ENCODE assay signal across 9 mouse cellular contexts in the genomic region with DNA sequence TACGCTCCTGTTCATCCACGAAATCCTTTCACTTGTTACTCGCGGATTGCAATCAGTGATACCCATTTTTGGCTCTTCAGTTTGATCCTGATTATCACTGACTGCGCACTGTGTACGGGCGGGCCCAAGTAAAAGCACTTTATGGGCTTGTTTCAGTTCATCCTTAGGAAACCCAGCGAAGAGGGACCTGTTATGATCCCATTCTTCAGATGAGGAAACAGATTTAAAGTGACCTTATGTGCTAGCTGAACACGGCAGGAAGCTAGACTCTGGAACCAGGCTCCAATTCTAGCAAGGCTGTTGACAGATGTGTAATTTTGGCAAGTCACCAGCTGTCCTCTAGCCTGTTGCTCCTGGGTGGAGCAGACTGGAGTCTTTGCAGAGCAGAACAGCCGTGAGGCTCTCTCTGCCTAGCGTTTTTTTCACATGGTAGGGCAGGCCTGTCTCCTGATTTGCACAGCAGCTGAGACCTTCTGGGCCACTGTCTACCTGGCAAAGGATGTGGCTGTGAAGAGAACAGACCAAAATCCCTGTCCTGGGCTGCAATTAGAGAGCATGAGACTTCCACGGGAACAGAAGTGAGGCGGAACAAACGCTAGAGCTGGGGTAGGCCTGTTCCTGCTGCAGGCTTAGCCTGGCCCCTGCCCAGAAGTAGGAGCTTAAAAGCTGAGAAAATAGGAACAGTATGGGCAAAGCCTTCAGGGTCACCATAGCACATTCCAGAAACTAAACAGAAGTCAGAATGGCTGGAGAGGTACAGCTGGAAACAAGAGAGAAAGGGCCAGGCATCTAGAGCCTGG. TPM values are rescaled to one million over a fixed set of nuclear protein-coding genes. Genes with fewer than 3 reads are reported as not detected.
A peak's percentile ranks its signal among the peaks of the same experiment; 100 is the strongest.
DNase-seq lines count a peak whose midpoint lies in the region; ATAC-seq and TF ChIP-seq lines count a peak whose summit lies in the region.
"Had no signal": no experiment of that assay in that cellular context is flagged by ENCODE, and none has a peak within 500 bp of the region (broad histone marks: within the 10 kb centered on the region; RNA-seq: fewer than 3 reads in every experiment).

No protein-coding gene starts in this region.

- no peak overlapping the region for H3K27ac ChIP-seq in forebrain, embryonic 14.5 days (ENCODE audit: low read depth, low read length)
- 0 out of 2 replicates have a peak overlapping the region, but pooled peaks have one; percentile 2 for H3K27ac ChIP-seq in hindbrain, embryonic 15.5 days (replicated peaks)
- H3K27ac ChIP-seq in liver, embryonic 15.5 days (replicated peaks): no peak overlapping the region
- H3K27ac ChIP-seq in stomach, embryonic 14.5 days (ENCODE audit: low read length): peak overlapping the region; percentile 56; the same call in 1 of the 2 replicates
- H3K27ac ChIP-seq: macrophage had no signal

- peaks cover 51% of the 10 kb centered on the region for H3K27me3 ChIP-seq in forebrain, embryonic 14.5 days (replicated peaks; ENCODE audit: control insufficient read depth, insufficient read depth, low read length)
- peaks cover 17% of the 10 kb centered on the region; the same call in 1 of the 2 replicates for H3K27me3 ChIP-seq in hindbrain, embryonic 15.5 days
- H3K27me3 ChIP-seq in liver, embryonic 15.5 days: peaks cover 83% of the 10 kb centered on the region
- H3K27me3 ChIP-seq in stomach, embryonic 14.5 days (ENCODE audit: control insufficient read depth, insufficient read depth, low read length): peaks cover 27% of the 10 kb centered on the region

- DNase-seq in brain, embryonic 14.5 days (ENCODE audit: low read depth): peak; percentile 42
- peak; percentile 39 for DNase-seq in forebrain, embryonic 14.5 days (ENCODE audit: low spot score)
- no peak for DNase-seq in spleen, postnatal 14 days (ENCODE audit: low spot score in 2 of 2)
- no peak for DNase-seq in c-Kit-positive CD71-positive TER-119-positive erythroid progenitor cells, embryonic 14.5 days (ENCODE audit: low spot score)
- no peak for DNase-seq in gastrocnemius, adult 8-10 months (ENCODE audit: low spot score in 2 of 2)

- peak overlapping the region; percentile 33 for H3K4me3 ChIP-seq in forebrain, embryonic 14.5 days (ENCODE audit: low read depth, low read length)
- peak overlapping the region; percentile 60 for H3K4me3 ChIP-seq in hindbrain, embryonic 15.5 days
- H3K4me3 ChIP-seq in liver, embryonic 15.5 days (replicated peaks): peak overlapping the region; percentile 37; the same call in 1 of the 2 replicates
- peak overlapping the region; percentile 61; the same call in 1 of the 2 replicates for H3K4me3 ChIP-seq in stomach, embryonic 14.5 days (ENCODE audit: low read depth, low read length)

- 26% methylated on average over 14 of the region's 14 CpGs for WGBS in forebrain, embryonic 14.5 days
- WGBS in hindbrain, embryonic 15.5 days: 23% methylated on average over 14 of the region's 14 CpGs
- WGBS in liver, embryonic 15.5 days (ENCODE audit: insufficient replicate concordance): 39% methylated on average over 14 of the region's 14 CpGs
- WGBS in stomach, embryonic 14.5 days: 35% methylated on average over 14 of the region's 14 CpGs

- no peak overlapping the region for H3K9ac ChIP-seq in forebrain, embryonic 14.5 days (ENCODE audit: low read length)
- H3K9ac ChIP-seq in hindbrain, embryonic 15.5 days: no peak overlapping the region
- H3K9ac ChIP-seq in liver, embryonic 15.5 days: no peak overlapping the region
- no peak overlapping the region for H3K9ac ChIP-seq in stomach, embryonic 14.5 days (replicated peaks; ENCODE audit: low read depth, low read length)

- peak overlapping the region; percentile 67 for H3K4me2 ChIP-seq in forebrain, embryonic 14.5 days (ENCODE audit: low read length)
- H3K4me2 ChIP-seq in hindbrain, embryonic 15.5 days: peak overlapping the region; percentile 96
- H3K4me2 ChIP-seq in liver, embryonic 15.5 days: 0 out of 2 replicates have a peak overlapping the region, but pooled peaks have one; percentile 67
- H3K4me2 ChIP-seq in stomach, embryonic 14.5 days (replicated peaks; ENCODE audit: low read depth, low read length): peak overlapping the region; percentile 98; the same call in 1 of the 2 replicates

- H3K9me3 ChIP-seq in forebrain, embryonic 14.5 days (replicated peaks; ENCODE audit: control insufficient read depth, low read length): no peaks in the 10 kb centered on the region
- no peaks in the 10 kb centered on the region for H3K9me3 ChIP-seq in hindbrain, embryonic 15.5 days
- H3K9me3 ChIP-seq in liver, embryonic 15.5 days (replicated peaks): no peaks in the 10 kb centered on the region
- H3K9me3 ChIP-seq in stomach, embryonic 14.5 days (ENCODE audit: control insufficient read depth, low read depth, low read length): no peaks in the 10 kb centered on the region

- no peak for ATAC-seq in forebrain, embryonic 14.5 days
- ATAC-seq in hindbrain, embryonic 15.5 days (ENCODE audit: low FRiP score, low read depth): no peak
- ATAC-seq in liver, embryonic 15.5 days (ENCODE audit: insufficient read depth): no peak
- ATAC-seq in stomach, embryonic 14.5 days (ENCODE audit: insufficient number of reproducible peaks, insufficient read depth, low FRiP score, low read depth): no peak

- H3K4me1 ChIP-seq in forebrain, embryonic 14.5 days (ENCODE audit: control insufficient read depth, insufficient read depth, low read length): peaks cover 5% of the 10 kb centered on the region; the same call in 1 of the 2 replicates
- H3K4me1 ChIP-seq in hindbrain, embryonic 15.5 days (replicated peaks): peaks cover 38% of the 10 kb centered on the region
- peaks cover 45% of the 10 kb centered on the region for H3K4me1 ChIP-seq in liver, embryonic 15.5 days (replicated peaks)
- peaks cover 19% of the 10 kb centered on the region; the same call in 1 of the 2 replicates for H3K4me1 ChIP-seq in stomach, embryonic 14.5 days (ENCODE audit: control insufficient read depth, insufficient read depth, low read length)

- TF ChIP-seq POLR2A in brain, embryonic 14.5 days (IDR thresholded peaks at IDR 0.05; ENCODE audit: borderline replicate concordance, extremely low read depth, insufficient read depth, insufficient read length, poor library complexity, severe bottlenecking): no peak

- TF ChIP-seq CTCF in brain, embryonic 14.5 days (IDR thresholded peaks at IDR 0.05; ENCODE audit: borderline replicate concordance, extremely low read depth, insufficient read depth, insufficient read length): no peak

- no peaks in the 10 kb centered on the region for H3K36me3 ChIP-seq in forebrain, embryonic 14.5 days (ENCODE audit: control insufficient read depth, insufficient read depth, low read length)
- no peaks in the 10 kb centered on the region for H3K36me3 ChIP-seq in hindbrain, embryonic 15.5 days
- H3K36me3 ChIP-seq in liver, embryonic 15.5 days (replicated peaks): no peaks in the 10 kb centered on the region
- no peaks in the 10 kb centered on the region for H3K36me3 ChIP-seq in stomach, embryonic 14.5 days (ENCODE audit: control insufficient read depth, insufficient read depth, low read length)

RNA-seq across cellular contexts. Expression of a gene that starts 2.7 kb away (rescaled TPM):
- polyA plus RNA-seq in brain, embryonic 14.5 days (2012; rRNA removed): 2.0 and 4.6 TPM in 2 replicates
- polyA plus RNA-seq in forebrain, embryonic 14.5 days (2014; fragmentation: Nextera tagmentation; extraction: Ambion mirVana): 0.89 and 2.0 TPM in 2 replicates
- 6.7 and 7.0 TPM in 2 replicates for polyA plus RNA-seq in hindbrain, embryonic 15.5 days (2015; fragmentation: Nextera tagmentation; extraction: Ambion mirVana)
- 0.15 and 0.16 TPM in 2 replicates for polyA plus RNA-seq in liver, embryonic 15.5 days (2015; fragmentation: Nextera tagmentation; extraction: Ambion mirVana)
- 2.2 TPM in 2 replicates for polyA plus RNA-seq in stomach, embryonic 14.5 days (2014; fragmentation: Nextera tagmentation; extraction: Ambion mirVana)
- under 1 TPM; 0.51 to 0.94 (median 0.78) TPM for total RNA-seq in gastrocnemius, adult 8-10 months (2022)
- polyA plus RNA-seq: macrophage had no signal

RNA-seq across cellular contexts. Expression of a gene that starts 44.5 kb away (rescaled TPM):
- polyA plus RNA-seq in brain, embryonic 14.5 days (2012; rRNA removed): 0.50 and 1.3 TPM in 2 replicates
- polyA plus RNA-seq in forebrain, embryonic 14.5 days (2014; fragmentation: Nextera tagmentation; extraction: Ambion mirVana): 0.47 and 0.94 TPM in 2 replicates
- polyA plus RNA-seq in hindbrain, embryonic 15.5 days (2015; fragmentation: Nextera tagmentation; extraction: Ambion mirVana): 0.55 and 0.99 TPM in 2 replicates
- 26.8 and 29.9 TPM in 2 replicates for polyA plus RNA-seq in liver, embryonic 15.5 days (2015; fragmentation: Nextera tagmentation; extraction: Ambion mirVana)
- polyA plus RNA-seq in stomach, embryonic 14.5 days (2014; fragmentation: Nextera tagmentation; extraction: Ambion mirVana): 0.68 and 0.80 TPM in 2 replicates
- not detected for total RNA-seq in gastrocnemius, adult 8-10 months (2022)

Comparison
In these comparisons a context has a peak if more than half of its experiments do, and no peak if none do; other contexts are left out.
1. DNase-seq: peak in brain, embryonic 14.5 days (single experiment) and forebrain, embryonic 14.5 days (single experiment); none in spleen, postnatal 14 days (0 of 2), c-Kit-positive CD71-positive TER-119-positive erythroid progenitor cells, embryonic 14.5 days (single experiment) and gastrocnemius, adult 8-10 months (0 of 2).
2. H3K27ac ChIP-seq: peak in hindbrain, embryonic 15.5 days (single experiment) and stomach, embryonic 14.5 days (single experiment); none in forebrain, embryonic 14.5 days (single experiment) and liver, embryonic 15.5 days (single experiment).
3. RNA of a gene that starts 44.5 kb away (polyA plus RNA-seq): 26.8 to 29.9 TPM in liver, embryonic 15.5 days; 0.50 to 1.3 TPM in brain, embryonic 14.5 days, 0.55 to 0.99 TPM in hindbrain, embryonic 15.5 days, 0.68 to 0.80 TPM in stomach, embryonic 14.5 days and 0.47 to 0.94 TPM in forebrain, embryonic 14.5 days; every median in the first group is over 10 times any median in the second.
4. Peak in every context shown above with its lines, with median percentiles within 50 percentile points of each other: H3K4me2 ChIP-seq and H3K4me3 ChIP-seq.